Mouse (Mus musculus) gastrocnemius, postnatal 10 days (tissue): ENCODE results near the gene Fndc3b. TPM values are rescaled to one million over a fixed set of nuclear protein-coding genes. Genes with fewer than 3 reads are reported as not detected.
"Not testable (repeated sequence)": the region's sequence is repeated elsewhere in the genome, so short reads cannot be mapped to it uniquely, and the experiment has no call there.

ENCODE experiments used
- DNase-seq: peaks from one replicate; pipeline ENCODE4 v3.0.0; 2021; ENCODE audit warnings: mixed read lengths
- total RNA-seq, 2 experiments: library from RNA; stranded (reverse); gene quantifications; 2 replicates each; pipeline ENCODE4 v1.2.3; 2021

The Fndc3b gene
- total RNA-seq, 2 experiments from 2014 or later = 41.9 to 56.1 TPM

DNA sequence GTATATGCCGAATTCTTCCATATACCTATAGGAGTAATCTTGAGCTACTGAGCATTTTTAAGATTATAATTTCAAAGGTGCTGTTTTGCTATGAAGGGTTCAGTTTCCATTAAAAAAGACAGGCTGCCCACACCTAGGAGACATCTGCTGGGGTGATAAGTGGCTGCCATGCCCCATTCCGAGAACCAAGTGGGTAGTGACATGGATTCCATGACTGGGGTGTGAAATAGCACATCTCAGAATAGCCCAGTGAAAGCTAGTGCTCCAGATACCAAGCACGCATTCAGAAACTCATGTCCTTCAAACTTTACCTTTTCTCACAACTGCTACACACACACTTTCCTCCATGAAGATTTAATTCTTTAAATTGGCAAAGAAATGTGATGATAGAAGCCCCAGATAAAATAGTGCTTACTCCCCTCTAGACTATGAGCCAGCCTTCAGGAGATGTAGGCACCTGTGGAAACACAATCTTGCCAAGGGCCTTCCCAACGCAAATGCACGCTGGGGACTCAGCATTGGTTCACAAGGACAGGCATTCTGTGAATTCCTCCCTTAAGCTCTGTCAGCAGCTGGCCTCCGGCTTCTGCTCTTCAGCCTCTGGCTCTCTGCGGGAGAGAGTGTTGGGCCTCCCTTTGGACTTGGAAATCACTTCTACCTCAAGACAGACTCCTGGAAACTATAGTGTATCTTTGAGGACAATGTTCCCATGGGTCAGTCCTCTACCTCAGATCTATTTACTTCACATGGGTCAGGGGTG is 207.6 kb downstream of the Fndc3b start:
- peak; percentile 22 for DNase-seq

DNA sequence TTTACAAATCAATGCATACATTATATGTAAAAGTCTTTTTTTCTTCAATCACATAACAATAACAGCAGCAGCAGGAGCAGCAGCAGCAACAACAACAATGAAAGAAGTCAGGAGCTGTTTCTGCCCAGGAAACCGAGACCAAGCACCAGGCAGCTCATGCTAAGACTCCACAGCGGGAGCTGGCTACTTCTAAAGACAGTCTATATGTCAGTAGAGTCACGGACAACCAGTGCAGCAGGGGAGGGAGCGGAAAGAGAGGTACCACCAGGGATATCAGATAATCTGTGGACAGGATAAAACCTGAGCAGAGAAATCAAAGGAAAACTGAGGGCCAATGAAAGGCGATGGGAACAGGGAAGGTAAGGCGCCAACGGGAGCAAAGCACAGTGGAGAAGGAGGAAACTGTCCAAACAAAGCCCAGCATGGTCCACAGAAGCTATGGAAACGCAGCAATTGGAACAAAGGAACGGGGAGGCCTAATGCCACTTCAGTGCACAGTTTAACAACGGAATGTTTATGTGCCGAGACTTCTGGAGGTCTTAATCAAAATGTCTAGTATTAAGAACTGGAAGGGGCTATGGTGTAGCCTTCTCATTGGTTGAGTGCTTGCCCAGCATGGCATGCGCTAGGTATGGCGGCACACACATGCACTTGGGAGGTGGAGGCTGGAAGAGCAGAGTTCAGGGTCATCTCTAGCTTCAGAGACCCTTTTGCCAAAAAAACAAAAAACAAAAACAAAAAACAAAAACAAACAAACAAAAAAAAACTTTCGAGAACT is 215.6 kb downstream of the Fndc3b start:
- no peak for DNase-seq

DNA sequence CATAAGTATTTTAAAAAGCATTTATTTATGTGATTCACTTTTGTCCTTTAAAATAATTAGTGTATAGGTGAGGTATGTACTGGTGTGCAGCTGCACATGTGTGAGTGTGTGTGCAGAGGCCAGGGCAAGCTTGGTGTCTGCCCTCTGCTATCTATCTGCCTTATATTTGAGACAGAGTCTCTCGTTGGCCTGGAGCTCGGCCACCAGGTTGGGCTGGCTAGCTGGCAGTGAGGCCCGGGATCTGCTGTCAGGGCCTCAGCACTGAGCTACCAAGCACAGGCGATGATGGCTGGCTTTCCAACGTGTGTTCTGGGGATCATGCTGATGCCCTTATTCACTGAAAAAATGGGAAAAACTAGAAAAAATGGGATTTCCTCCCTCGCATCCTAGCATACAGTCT is 216.4 kb downstream of the Fndc3b start:
- DNase-seq = no peak

DNA sequence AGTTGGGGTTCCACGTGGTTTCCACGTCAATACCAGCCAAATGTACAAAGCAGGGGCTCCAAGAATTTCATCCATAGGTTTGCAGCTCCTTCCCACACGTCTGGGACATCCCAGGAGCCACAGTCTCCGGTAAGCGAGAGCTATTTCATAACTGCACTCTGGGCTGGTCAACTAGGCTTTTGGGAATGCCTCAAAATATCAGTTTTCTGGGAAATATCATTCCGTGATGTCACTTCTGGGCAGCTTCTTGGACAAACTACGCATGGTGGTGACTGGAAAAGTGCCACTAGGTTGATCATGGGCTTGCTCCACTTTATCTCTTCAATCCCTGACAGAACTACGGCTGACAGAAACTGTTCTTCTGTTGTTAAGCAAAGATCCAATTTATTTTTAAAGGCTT is 217.0 kb downstream of the Fndc3b start:
- DNase-seq = no peak

DNA sequence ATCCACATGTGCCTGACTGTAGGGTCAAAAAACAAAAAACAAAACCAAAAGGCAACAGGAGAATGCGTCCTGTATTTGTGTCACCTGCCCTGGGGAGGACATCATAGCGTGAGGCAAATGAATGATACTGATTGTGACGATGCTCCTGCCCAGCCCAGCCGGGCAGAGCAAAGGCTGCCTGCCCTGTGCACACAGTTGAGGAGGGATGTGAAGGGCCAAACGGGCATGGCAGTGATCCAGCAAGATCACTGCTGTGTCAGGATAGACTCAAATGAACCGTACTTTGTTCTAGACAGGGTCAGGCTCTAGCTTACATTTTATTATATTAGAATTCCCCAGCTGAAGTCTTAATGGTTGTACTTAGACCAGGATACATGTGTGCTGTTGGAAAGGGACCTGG is 219.3 kb downstream of the Fndc3b start:
- no peak for DNase-seq

DNA sequence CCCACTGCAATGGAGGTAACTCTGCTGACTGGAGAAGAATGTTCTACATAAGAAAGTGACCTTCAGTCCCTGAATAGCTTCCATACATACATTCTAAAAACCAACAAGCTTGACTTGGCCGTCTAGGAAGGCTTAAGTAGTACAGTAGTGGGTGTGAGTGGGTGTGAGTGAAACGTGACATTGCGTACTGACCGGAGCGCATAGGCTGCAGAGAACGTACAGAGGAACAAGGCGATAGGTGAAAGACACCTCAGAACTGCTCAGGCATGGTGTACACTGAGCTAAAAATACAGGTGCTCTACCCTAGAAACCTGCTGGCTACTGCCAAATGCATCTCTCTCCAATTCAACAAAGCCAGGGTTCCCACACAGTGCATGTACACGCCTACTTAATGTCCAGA is 219.7 kb downstream of the Fndc3b start:
- no peak for DNase-seq

DNA sequence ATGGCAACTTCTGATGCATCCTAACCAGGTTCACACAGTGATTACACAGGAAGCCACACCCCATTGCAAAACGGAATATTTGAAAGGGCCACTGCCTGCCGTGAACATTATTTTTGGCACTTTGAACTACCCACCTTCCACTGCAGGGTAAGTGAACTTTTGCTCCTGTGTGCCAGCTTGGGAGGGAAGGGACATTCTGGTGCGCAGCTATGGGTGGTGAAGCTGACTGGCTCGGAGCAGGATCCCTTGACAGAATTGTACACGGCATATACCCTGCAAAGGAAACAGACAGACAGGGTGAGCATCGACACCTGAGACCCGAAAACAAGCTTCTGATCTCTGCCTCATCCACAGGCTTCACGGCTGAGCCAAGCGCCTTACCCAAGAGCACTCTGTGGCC is 220.2 kb downstream of the Fndc3b start:
- no peak for DNase-seq

DNA sequence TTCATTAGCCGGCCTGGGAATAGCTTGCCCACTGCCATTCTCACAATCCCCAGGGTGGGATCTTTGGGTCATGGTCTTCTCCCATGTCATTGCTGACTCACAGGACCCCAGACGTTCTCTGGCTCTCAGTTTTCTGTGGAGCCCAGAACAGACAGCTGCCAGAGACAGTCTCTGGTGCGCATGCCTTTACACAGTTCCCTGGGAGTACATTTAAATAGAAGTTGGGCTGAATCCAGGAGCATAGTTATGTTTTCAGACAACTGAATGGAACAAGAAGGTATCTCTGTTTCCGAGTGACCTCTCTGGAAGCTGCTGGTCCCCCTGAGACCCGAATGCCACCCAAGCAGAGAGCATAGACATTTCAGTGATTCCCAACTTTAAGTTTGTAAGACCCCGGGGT is 221.6 kb downstream of the Fndc3b start:
- DNase-seq = no peak

DNA sequence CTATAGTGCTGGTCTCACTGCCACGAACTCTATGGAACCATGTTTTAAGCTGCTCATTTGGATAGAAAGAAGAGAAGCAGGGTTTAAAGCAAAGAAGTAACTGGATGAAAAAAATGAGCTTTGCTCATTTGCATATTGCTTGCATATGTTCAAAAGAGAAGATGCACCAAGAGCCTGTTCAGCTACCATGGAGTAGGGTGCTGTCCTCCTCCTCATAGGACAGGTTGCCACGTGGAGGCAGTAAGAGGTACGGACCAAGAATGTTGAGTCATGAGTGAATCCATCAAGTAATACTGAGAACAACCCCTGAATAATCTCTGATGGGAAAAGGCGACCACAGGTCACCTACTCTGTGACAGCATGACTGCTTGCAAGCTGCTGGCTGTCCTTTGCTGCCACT is 226.0 kb downstream of the Fndc3b start:
- no peak for DNase-seq

DNA sequence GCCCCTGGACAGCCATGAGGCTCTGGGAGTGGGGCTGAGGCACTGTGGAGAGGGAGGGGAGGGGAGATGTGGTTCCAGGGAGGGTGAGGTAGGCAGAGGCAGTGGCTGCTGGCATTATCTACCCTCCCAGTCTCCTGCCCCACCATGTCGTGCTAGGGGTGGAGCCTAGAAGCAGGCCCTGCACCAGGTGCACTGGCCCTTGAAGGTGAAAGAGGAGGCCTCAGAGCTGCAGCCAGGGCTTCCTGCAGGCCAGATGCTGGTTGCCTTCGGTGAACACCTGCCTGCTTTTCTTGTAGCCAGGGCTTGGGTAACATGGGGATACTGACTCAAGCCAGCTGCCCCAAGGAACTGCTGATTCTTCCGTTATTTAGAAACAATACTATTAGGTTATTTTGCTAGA is 226.4 kb downstream of the Fndc3b start:
- no peak for DNase-seq

DNA sequence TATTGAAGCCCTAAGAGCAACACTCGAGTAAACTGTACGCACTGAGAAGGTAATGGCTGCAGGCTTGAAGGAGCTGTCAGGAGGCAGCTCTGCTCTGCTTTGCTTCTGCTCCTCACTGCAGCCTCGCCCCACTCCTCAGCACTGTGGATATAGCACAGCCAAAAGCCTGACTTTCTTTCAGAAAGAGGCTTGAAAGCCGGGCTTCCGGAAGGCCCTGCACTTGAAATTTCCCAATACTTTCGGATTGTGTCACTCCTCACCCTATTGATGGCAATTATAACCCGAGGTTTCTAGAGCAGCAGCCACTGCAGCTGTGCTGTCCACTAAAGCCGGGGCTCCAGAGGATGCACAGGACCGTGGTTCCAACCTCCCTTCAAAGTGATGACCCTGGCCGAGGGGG is 227.3 kb downstream of the Fndc3b start:
- DNase-seq = no peak

DNA sequence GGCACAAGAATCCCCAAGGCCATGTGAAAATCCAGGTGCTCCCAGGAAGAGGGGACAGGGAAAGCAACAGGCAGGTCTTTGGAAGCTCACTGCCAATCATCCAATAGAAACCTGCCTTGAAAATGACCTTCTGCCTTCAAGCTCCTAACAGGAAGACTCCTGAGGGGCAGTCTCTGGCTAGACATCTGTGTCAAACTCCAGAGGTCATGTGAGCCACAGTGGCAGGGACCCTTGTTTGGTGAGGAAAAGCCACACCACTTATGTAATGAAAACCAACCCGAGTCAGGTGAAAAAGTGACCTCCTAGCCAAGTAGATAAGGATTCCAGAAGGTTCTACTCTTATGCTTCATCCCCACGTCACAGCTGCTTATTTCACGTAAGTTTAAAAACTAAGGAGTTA is 227.8 kb downstream of the Fndc3b start:
- no peak for DNase-seq

DNA sequence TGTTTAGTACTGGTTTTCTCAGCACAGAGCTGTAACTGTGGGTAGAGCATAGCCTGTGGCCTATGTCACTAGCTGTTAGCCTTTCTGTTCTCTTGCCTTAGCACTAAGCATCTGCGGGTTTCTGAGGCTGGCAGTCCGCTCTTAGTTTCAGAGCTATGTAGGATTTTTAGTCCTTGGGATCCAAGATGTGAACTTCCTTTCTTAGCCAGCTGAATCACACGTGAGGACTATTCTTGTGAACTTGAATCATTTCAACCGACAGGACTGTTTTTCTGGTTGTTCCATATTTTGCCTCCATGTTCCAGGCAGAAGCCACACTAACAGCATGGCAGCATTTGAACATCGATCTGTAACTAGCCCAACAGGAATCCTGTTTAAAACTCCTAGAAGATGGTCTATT is 229.4 kb downstream of the Fndc3b start:
- DNase-seq = no peak

DNA sequence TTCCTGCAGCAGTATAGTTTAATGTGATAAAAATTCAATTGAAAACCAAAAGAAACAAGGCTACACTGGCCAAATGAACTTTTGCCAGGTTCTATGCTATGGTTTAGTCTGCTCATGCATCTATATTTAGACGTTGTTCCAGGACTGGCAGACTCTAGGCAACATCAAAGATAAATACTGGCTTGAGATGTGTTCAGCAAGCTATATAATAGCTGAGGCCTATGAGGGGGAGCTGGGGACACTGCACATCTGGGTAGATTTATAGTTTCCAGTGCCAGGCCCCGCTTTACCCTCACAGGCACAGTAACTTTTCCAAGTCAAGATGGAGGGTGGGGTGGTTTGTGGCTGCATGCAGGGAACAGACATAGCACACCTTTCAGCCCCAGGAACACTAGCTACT is 231.7 kb downstream of the Fndc3b start:
- no peak for DNase-seq

DNA sequence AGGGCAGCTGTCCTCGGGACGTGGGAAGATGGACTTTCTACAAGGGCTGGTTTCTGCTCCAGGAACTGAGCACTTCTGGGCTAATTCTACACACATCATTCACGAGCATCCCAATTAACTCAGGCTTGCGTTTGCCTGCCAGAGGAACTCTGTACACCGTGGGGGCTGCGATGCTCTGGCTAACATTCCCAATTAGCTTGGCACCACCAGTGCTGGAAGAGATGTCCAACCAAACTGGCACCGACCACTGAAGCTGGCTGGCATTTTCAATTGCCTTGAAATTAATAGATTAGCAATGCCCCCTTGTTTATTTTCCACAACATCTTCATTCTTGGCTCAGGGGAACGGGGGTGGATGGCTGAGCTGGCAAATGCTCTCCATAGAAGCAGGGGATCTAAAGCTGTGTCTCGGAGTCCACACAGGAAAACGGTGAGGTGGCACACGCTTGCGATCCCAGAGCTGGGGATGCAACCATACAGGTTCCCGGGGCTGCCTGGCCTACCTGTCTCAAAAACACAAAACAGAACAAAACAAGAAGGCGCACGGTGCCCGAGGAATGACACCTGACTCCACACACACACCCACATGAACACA is 232.4 kb downstream of the Fndc3b start:
- DNase-seq = no peak

DNA sequence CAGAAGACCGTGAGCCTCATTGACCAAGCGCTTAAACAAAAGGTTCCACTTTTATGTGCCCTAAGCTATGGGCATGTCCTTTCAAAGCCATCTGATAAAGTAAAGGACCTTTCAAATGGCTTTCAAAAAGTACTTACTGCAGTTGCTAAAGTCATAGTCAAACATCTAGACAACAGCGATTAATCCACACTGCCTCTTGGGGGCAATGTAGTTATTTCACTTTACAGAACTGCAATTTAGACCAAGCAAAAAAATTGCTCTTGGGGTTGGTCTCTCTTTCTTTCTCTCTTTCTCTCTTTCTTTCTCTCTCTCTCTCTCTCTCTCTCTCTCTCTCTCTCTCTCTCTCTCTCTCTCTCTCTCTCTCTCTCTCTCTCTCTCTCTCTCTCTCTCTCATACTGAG is 233.4 kb downstream of the Fndc3b start:
- not testable (repeated sequence) for DNase-seq

DNA sequence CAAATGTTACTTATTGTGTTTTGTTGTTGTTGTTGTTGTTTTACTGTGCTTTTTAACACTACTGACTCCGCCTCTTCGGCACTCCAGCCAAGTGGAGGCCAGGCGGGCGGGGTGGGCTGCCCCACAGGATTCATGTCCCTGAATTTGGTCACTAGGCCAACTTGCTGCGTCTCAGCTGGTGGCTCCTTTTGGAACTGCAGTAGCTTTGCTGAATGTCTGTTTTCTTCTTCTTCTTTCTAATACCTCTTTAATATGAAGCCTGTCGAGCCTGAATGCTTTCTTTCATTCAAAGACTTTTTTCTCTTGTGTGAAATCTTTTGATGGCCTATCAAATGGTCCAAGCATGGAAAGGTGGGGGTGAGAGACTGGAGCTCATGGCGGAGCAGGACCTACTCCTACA is 235.2 kb downstream of the Fndc3b start:
- DNase-seq = no peak

DNA sequence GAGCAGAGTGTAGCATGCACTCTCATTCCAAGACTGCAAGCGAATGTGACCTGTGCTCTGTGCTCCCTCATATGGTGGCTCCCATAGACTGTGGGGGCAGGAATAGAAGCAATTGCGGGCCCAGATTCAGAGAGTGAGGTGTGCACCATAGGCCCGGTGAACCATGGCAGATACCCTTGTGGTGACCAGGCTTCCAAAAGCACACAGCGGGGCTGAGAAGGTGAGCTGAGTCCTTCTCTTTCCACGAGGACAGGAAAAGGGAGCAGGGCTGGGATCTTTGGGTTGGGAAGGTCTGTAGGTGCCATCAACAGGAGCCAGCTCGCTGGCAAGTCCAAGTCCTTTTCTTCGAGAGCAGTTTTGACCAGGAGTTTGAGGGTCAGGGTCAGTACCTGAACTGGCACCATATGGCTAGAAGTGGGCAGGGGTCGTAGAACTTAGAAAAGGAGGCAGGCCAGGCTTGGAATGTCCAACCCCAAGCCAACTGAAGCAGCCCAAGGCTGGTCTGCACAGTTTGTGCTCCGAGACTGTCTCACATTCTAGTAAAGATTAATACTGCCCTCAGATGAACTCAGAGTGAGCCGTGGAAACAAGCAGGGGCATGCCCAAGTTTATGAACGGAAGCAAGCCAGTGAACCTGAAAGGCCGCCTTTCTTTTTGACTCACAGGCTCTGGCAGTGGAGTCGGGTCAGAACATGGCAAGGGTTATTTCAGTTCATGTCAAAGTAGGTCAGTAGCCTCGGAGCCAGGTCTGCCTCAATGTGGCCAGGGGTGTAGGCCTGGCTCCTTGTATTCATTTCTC is 237.1 kb downstream of the Fndc3b start:
- no peak for DNase-seq

DNA sequence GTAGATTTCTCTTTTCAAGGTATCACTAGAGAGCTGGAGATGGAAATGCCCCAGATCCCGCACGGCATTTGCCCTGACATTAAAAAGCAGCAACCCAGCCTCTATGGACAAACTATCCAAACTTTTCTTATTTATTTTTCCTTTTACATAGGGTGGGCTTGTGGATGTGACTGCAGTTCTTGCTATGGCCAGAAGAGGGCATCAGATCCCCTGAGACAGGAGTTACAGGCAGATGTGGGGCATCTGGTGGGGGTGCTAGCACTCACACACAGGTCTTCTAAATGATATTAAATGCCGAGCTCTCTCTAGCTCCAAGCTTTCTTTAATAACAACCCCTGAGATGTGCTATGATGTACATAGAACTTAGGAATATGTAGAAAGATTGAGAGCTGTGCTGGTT is 238.3 kb downstream of the Fndc3b start:
- DNase-seq = no peak

DNA sequence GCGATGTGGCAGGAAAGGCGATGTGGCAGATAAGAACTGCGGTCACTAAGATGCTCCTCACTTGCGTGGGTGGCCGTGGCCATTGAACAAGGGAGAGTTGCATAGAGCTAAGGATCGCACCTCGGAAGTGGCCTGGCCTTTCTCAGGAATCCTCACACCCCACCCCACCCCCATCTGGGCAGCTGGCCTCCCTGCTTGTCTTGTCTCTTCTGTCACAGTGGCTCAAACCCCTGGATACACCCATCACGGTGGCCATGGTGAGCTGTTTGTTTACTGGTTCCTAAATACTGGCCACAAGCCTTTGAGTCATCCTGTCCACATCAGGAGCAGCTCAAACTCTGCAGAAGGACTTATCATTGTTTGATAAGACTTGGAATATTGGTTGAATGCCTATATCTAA is 240.3 kb downstream of the Fndc3b start:
- DNase-seq = no peak

DNA sequence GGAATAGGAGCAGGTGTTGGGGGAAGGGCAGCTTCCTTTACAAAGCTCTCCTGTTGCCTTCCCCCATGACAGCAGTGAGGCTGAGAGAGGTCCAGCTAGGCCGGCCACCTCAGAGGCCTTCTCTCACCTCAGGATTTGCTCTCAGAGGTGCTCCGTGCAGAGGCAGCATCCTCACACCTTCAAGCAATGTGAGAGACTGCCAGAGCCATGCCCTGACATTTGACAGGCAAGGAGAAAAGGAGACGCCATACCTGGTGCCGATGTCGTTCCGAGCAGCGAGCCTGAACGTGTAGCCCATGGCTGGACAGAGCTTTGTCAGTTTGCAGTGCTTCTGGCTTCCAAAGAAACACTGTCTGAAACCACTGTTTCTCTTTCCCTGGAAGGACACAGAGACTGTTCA is 241.1 kb downstream of the Fndc3b start:
- no peak for DNase-seq

DNA sequence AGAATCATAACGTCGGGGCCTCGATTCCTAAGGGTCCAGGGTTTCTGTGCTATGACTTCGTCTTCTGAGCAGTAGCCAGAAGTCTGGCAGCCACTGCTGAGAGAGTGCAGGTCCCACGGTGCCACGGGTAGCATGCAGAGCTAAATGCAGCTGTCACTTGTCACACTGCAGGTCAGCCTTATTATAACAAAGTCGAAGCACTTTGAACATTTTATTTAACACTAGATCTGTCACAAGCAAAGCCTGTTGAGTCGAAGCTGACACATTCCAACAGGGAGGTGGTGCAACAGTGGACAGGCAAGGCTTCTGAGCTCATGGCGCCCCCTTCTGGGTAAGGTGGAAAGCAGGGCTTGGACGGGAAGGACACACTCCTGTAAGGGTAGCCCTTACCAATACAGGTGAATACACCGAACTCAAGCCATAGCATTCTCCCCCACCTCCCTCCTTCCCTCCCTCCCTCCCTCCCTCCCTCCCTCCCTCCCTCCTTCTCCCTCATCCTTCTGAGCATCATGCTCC is 243.5 kb downstream of the Fndc3b start:
- DNase-seq = peak; percentile 37
